Mouse (Mus musculus) gastrocnemius, adult 2 months (tissue): Measurements from ENCODE around the gene Gm28635. TPM values are rescaled to one million over a fixed set of nuclear protein-coding genes. Genes with fewer than 3 reads are reported as not detected.

Experiments
- DNase-seq: peaks from one replicate; pipeline ENCODE4 v3.0.0; 2022
- H3K27ac ChIP-seq: fragments of 200-600 bp; 2 replicates; pipeline ENCODE4 v1.8.1; 2022; ENCODE audit warnings: mild to moderate bottlenecking
- H3K4me3 ChIP-seq: fragments of 200-600 bp; 2 replicates; pipeline ENCODE4 v1.8.1; 2022; ENCODE audit warnings: mild to moderate bottlenecking, moderate library complexity
- CTCF ChIP-seq: fragments of 200-600 bp; IDR thresholded peaks from 2 replicates; pipeline ENCODE4 v1.8.1; 2022; ENCODE audit warnings: antibody characterized with exemption, mild to moderate bottlenecking, moderate library complexity
- intact Hi-C: fragments of 180-260 bp; cut with DNase I; formaldehyde crosslinking; loops from one replicate; pipeline ENCODE4 v1.15.1; 2025
- total RNA-seq, 2 experiments: library from RNA; stranded (reverse); gene quantifications; 2 replicates each; pipeline ENCODE4 v1.2.3; 2021

Gm28635 gene
- total RNA-seq, 2 experiments from 2014 or later: 1.1 to 1.9 TPM

DNA sequence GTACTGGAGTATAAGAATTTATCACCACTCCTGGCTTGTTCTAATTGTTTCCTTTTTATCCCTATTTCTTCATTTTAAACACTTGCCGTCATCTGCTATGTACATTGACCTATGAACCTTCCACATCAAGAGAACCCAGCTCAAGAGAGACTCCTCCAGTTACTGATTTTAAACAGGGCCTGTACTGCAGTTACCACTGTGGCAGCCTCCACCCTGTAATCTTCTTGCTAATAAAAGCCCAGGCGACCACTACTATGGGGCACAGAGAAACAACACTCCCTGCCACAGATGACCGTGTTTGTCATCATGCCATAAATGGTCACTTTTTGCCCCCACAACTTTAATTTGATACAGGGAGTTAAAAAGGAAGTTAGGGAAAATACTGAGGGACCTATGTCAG, 50.8 kb downstream of the Gm28635 start:
- no peak for DNase-seq
- peak overlapping the region; percentile 32; the same call in 1 of the 2 replicates for H3K27ac ChIP-seq
- intact Hi-C loops: no loop called here
- H3K4me3 ChIP-seq: no peak overlapping the region
- no peak for TF ChIP-seq CTCF

- intact Hi-C loops: no loop called here
- peak overlapping the region; percentile 32; the same call in 1 of the 2 replicates for H3K27ac ChIP-seq
- no peak overlapping the region for H3K4me3 ChIP-seq
- TF ChIP-seq CTCF: no peak
- no peak for DNase-seq
These were observed 51.4 kb downstream of the Gm28635 start for GRCm38 (mm10) chr2:84626366-84626975.

GRCm38 (mm10) chr2:84624201-84624600, 53.6 kb downstream of the Gm28635 start:
- 0 out of 2 replicates have a peak overlapping the region, but pooled peaks have one; percentile 66 for H3K27ac ChIP-seq
- intact Hi-C loops: no loop called here
- TF ChIP-seq CTCF: no peak
- H3K4me3 ChIP-seq: no peak overlapping the region
- DNase-seq: no peak

DNA sequence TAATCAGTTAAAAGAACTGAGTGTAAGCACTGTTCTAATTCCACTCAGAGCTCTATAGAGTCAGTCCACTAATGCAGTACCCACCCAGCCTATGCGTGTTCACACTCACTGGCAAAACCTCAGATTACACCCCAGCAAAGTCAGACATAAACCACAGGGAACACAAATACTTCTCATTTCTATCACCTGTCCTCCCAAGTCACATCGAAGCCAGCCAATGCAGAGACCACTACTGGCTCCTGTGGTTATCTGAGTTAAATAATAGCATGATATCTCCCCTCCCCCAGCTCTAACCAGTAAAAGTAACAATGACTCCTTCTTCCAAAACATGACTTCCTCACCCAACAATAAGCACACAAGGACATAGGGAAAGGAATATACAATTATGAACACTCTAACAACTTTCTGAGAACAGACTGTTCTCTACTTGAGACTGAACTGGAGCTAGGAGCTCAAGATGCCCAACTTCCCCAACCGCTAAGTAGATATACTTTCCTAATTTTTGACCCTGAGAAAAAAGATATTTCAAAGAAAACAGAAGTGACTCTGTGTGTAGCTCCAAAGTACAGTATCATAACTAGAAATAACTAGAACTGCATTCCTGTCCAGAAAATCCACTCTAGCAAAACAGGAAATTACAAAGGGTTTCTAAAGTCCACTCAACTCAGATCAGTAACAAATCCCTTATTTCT, 54.3 kb downstream of the Gm28635 start:
- no peak for DNase-seq
- intact Hi-C loops: no loop called here
- H3K27ac ChIP-seq: peak overlapping the region; percentile 66
- no peak for TF ChIP-seq CTCF
- peak overlapping the region; percentile 35 for H3K4me3 ChIP-seq

DNA sequence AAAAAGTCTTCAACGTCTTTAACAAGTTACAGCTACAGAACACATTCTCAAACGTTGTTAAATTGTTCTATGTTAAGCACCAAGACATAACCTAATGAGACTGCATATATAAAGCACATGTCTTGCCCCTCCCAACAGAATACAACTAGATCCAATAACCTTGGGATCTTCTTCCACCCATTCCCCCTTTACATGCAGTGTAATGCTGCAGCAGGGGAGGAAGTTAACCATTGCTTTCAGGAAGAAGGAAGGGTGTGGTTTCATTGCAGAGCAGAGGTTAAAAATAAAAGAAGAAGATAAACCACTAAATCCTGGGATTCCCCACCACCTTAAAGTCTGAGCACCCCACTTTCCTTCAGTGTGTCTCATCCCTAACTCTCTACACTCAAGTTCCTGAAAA, 55.2 kb downstream of the Gm28635 start:
- Histone ChIP-seq H3K4me3 (peak overlapping the region; percentile 35), H3K27ac (peak overlapping the region; percentile 66)
- no peak for DNase-seq
- intact Hi-C loops: no loop called here
- TF ChIP-seq CTCF: no peak

DNA sequence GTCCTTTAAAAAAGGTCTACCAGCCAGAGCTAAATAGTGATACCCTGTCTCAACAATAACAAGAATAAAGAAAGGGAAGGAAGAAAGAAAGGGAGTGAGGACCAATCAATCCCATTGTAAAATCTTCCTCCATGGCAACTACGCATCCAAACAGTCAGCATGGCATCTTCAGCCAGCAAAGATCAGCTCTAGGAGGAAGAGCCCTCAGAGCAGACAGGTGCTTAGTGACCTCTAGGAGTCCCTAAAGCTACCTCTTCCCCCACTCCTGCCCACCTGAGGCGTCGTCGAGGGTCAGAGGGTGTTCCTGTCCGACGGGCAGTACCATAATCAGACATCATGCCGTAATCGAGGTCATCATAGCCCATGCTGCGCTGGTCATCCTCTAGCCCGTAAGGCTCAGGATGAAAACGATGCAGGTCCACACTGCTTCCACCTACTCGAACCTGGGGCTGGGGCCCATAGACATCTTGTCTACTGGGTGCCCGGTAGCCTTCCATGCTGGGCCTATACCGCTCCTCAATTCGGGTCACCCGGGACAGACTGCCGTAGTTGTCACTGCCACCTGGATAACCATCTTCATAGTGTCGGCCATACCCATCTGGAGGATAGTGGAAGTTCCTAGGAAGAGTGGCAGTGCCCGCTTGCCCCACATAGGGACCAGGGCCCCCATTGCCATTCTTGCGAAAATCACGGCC, 58.0 kb downstream of the Gm28635 start:
- no peak for TF ChIP-seq CTCF
- H3K27ac ChIP-seq: no peak overlapping the region; the same call in 1 of the 2 replicates
- no peak overlapping the region for H3K4me3 ChIP-seq
- DNase-seq: no peak
- intact Hi-C loops: loop anchor here (2.0 kb wide), 2 partner anchors 31 to 41 kb away; partner anchors contain the start of gene Ctnnd1

DNA sequence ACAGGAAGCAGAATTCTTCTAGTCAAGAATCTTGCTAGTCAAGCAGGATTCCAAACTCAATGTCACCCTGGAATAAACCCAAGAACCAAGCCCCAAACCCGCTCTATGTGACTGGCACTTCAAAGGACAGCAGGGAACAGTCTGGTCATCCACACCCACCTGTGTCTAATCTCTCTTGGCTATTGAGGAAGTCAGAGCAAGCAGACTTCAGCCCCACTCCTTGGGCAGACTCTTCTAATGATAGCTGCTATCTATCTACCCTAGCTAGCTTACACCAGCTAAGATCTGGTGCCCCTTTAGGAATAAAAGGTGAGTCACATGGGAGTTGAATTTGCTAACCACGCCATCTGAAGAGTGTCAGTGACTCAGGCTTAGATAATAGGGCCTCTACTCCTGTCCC, 58.9 kb downstream of the Gm28635 start:
- Histone ChIP-seq H3K27ac (peak overlapping the region; percentile 68), H3K4me3 (no peak overlapping the region)
- TF ChIP-seq CTCF: no peak
- intact Hi-C loops: loop anchor here (2.0 kb wide), 1 partner anchor 42 kb away; no protein-coding TSS in a partner anchor
- no peak for DNase-seq

DNA sequence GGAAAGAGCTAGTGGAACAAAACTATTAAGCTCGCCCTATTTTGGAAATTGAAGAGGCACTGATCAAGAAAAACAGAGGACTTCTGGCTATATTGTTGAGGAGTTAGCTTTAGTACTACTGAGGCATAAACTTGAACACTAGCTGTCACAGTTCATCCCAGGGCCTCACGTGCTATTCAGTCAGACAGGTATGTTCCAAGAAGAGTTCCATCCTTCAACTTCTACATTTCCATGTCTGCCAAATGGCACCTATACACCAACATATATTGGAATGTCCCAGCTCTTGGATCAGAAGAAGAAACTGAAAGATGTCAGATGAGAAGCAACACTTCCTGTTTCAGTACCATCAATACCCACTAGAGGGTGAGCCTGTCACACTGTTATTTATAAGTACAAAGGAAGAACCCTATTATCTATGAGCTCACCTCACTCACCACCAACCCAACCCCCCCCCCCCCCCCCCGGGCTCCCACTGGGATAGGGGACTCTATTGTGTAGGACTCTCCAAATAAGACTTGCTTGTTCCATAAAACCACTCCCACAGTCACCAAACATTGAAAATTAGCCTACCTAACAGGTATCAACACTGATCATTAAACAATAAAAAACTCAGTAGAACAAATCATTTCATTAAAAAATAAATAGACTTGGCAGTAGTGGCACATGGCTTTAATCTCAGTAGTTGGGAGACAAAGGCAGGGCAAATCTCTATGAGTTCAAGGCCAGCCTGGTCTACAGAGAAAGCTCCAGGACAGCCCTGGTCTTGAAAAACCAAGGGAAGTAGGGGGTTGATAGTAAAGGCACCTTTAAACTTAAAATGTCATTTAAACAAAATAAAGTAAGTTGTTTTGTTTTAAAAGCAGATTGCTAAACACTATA, 60.0 kb downstream of the Gm28635 start:
- no peak for DNase-seq

GRCm38 (mm10) chr2:84612764-84613163, 65.1 kb downstream of the Gm28635 start:
- intact Hi-C loops: no loop called here
- Histone ChIP-seq H3K4me3 (no peak overlapping the region), H3K27ac (no peak overlapping the region)
- no peak for TF ChIP-seq CTCF
- DNase-seq: no peak

More for the DNA sequence above, 60.0 kb downstream of the Gm28635 start:
- peak; percentile 85 for TF ChIP-seq CTCF
- Histone ChIP-seq H3K4me3 (no peak overlapping the region), H3K27ac (peak overlapping the region; percentile 68)
- intact Hi-C loops: loop anchor here (2.0 kb wide), 1 partner anchor 43 kb away; no protein-coding TSS in a partner anchor

DNA sequence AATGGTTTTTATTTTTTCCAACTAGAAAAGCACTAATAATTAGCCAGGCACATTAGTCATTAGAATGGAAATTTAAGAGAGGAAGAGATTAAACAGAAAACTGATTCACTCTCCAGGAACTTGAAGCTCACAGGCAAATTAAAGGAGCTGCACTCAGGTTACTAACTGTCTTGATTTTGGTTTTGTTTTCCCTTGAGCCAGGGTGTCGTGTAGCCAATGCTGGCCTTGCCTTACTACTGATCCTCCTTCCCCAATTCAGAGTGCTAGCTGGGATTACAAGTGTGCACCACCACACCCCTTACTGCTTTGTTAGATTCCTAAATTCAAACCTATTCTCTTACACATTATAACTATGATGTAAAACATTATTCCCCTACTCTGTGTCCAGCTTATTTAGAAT, 70.0 kb downstream of the Gm28635 start:
- H3K27ac ChIP-seq: no peak overlapping the region
- no peak for TF ChIP-seq CTCF
- no peak overlapping the region for H3K4me3 ChIP-seq
- DNase-seq: no peak
- intact Hi-C loops: no loop called here

- H3K4me3 ChIP-seq: no peak overlapping the region
- DNase-seq: no peak
- no peak overlapping the region for H3K27ac ChIP-seq
- intact Hi-C loops: no loop called here
- TF ChIP-seq CTCF: no peak
These were observed 76.9 kb downstream of the Gm28635 start for GRCm38 (mm10) chr2:84600977-84601376.

- Histone ChIP-seq H3K4me3 (no peak overlapping the region), H3K27ac (no peak overlapping the region)
- intact Hi-C loops: no loop called here
- no peak for DNase-seq
- TF ChIP-seq CTCF: no peak
These were observed 78.5 kb downstream of the Gm28635 start for GRCm38 (mm10) chr2:84599270-84599888.
